Mouse (Mus musculus) midbrain, embryonic 12.5 days (tissue): ENCODE results near the gene Gm10197. TPM values are rescaled to one million over a fixed set of nuclear protein-coding genes. Genes with fewer than 3 reads are reported as not detected.

Experiments used
- ATAC-seq: fragments of 200-750 bp; cut with Nextera tagmentation; 2 replicates; pipeline ENCODE4 v1.8.0; 2017; ENCODE audit warnings: low read depth, moderate TSS enrichment, moderate library complexity; ENCODE audit not compliant: low FRiP score
- H3K27ac ChIP-seq: fragments of 300-500 bp; sonication (generic); replicated peaks from 2 replicates; pipeline ENCODE4 v1.5.1; 2016; ENCODE audit warnings: mild to moderate bottlenecking
- H3K27me3 ChIP-seq: fragments of 300-500 bp; sonication (generic); 2 replicates; pipeline ENCODE4 v1.6.1; 2016; ENCODE audit warnings: mild to moderate bottlenecking
- H3K36me3 ChIP-seq: fragments of 300-500 bp; sonication (generic); 2 replicates; pipeline ENCODE4 v1.6.1; 2016
- H3K4me1 ChIP-seq: fragments of 300-500 bp; sonication (generic); 2 replicates; pipeline ENCODE4 v1.6.1; 2016
- H3K4me2 ChIP-seq: fragments of 300-500 bp; sonication (generic); replicated peaks from 2 replicates; pipeline ENCODE4 v1.6.1; 2016; ENCODE audit warnings: mild to moderate bottlenecking, moderate library complexity
- H3K4me3 ChIP-seq: fragments of 300-500 bp; sonication (generic); 2 replicates; pipeline ENCODE4 v1.5.1; 2016; ENCODE audit warnings: mild to moderate bottlenecking
- H3K9ac ChIP-seq: fragments of 300-500 bp; sonication (generic); replicated peaks from 2 replicates; pipeline ENCODE4 v1.6.1; 2016; ENCODE audit warnings: mild to moderate bottlenecking, moderate library complexity
- H3K9me3 ChIP-seq: fragments of 300-500 bp; sonication (generic); 2 replicates; pipeline ENCODE4 v1.6.1; 2016; ENCODE audit warnings: mild to moderate bottlenecking
- whole genome bisulfite sequencing: fragments of 180-500 bp; shearing (Covaris S2); methylation state at CpG from one replicate; pipeline ENCODE4 v1.1.7; 2016; 5-methylcytosine and 5-hydroxymethylcytosine counted together
- polyA plus RNA-seq: library from polyadenylated mRNA; unstranded; fragments of >200 nt; fragmentation: Nextera tagmentation; extraction: Ambion mirVana; gene quantifications from 2 replicates; pipeline ENCODE4 v1.2.1, GENCODE M21; 2016

Gene Gm10197
- polyA plus RNA-seq, 1 experiment from 2014 or later = not detected

- ATAC-seq = no peak
- H3K4me3 ChIP-seq = peak overlapping the region; percentile 99
- H3K9ac ChIP-seq = peak overlapping the region; percentile 67; the same call in 1 of the 2 replicates
- no peaks in the 10 kb centered on the region for H3K9me3 ChIP-seq
- no peak overlapping the region for H3K27ac ChIP-seq
- H3K4me1 ChIP-seq = peaks cover 13% of the 10 kb centered on the region
- peak overlapping the region; percentile 64 for H3K4me2 ChIP-seq
- peaks cover 19% of the 10 kb centered on the region for H3K36me3 ChIP-seq
- H3K27me3 ChIP-seq = no peaks in the 10 kb centered on the region
- WGBS = 84% methylated on average over 5 of the region's 5 CpGs
These were observed 20.2 kb upstream of the Gm10197 start for GRCm38 (mm10) chr19:53391787-53392186.

DNA sequence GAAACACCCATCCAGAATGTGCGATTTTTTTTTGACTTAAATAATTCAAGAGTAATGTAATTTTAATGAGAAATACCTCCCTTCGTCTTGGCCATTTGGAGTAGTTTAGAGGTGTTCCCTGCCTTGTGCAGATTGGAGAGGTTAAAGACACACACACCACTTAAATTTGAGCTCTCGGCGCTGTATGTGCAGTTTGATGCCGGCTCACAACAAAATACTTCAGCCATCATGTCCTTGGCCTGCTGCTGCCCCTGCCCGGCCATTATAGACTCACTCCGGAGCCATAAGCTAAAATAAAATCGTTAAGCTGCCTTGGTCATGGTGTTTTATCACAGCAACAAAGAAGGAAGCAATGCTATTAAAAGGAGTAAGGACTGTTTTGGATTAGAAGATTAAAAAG is 19.8 kb upstream of the Gm10197 start:
- H3K4me2 ChIP-seq = peak overlapping the region; percentile 64
- peaks cover 13% of the 10 kb centered on the region for H3K4me1 ChIP-seq
- no peaks in the 10 kb centered on the region for H3K27me3 ChIP-seq
- peak overlapping the region; percentile 99 for H3K4me3 ChIP-seq
- peak overlapping the region; percentile 67 for H3K9ac ChIP-seq
- 55% methylated on average over 8 of the region's 8 CpGs for WGBS
- H3K27ac ChIP-seq = no peak overlapping the region
- no peak for ATAC-seq
- H3K36me3 ChIP-seq = peaks cover 21% of the 10 kb centered on the region
- no peaks in the 10 kb centered on the region for H3K9me3 ChIP-seq

DNA sequence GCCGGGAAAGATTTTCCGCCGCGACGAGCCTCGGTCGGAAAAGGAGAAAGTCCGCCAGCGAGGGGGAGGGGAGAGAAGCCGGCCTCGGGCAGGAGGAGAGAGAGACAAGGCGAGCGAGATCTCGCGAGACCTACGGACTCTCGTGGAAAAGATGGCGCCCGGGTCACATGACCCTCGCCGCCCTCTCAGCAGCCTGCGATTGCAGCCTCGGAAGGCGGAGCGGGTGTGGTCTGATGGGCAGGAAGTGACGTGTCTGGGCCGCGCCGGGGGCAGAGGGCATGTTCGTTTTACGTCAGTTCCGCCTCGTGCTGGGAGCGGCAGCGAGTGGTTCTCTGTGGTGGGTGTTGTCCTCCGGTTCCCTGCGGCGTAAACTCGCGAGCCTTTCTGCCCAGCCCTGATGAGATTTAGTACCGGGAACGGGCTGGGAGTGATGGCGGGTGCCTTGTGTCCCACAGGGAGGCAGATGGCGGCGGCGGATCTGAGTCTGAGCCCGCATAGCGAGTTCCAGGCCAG is 19.0 kb upstream of the Gm10197 start, which contains the start of gene Smndc1:
Gene Smndc1, minus strand, starts transcription at position 84 of the 513 bp plus-strand sequence.
- no peaks in the 10 kb centered on the region for H3K27me3 ChIP-seq
- peak; percentile 99 for ATAC-seq
- peaks cover 13% of the 10 kb centered on the region for H3K4me1 ChIP-seq
- peak within 1 kb of the TSS; percentile 96 for H3K27ac ChIP-seq
- H3K9me3 ChIP-seq = no peaks in the 10 kb centered on the region
- peak within 1 kb of the TSS; percentile 99 for H3K4me3 ChIP-seq
- peak within 1 kb of the TSS; percentile 64 for H3K4me2 ChIP-seq
- under 1% methylated on average over 48 of the region's 48 CpGs for WGBS
- H3K36me3 ChIP-seq = peaks cover 29% of the 10 kb centered on the region
- peak within 1 kb of the TSS; percentile 97 for H3K9ac ChIP-seq

DNA sequence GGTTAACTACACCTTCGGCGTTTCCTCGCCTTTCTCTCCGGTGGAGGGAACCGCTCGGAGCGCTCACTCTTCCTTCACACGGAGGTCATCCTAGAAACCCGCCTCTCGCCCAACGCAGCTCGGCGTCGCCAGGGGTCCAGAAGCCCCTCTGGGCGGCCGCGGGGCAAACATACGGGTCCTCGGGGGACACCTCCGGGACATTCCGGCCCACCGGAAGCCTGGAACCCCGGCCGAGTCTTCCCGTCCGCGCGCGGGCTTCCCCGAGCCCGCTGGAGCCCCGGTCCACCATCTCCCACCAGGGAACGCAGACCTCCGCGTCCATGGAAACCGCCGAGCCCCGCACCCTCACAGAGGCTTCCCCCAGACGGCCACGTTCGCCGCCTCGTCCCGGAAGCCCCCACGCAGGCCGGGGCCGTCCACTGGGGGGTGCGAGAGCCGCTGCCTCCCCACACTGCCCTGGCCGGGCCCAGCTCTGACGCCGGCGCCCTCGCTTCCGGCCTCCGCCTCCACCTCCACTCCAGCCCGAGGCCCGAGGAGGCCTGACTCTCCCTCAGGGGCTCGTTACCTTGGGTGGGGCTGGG is 18.4 kb upstream of the Gm10197 start:
- peaks cover 32% of the 10 kb centered on the region for H3K36me3 ChIP-seq
- peak overlapping the region; percentile 97 for H3K9ac ChIP-seq
- H3K27ac ChIP-seq = peak overlapping the region; percentile 96
- WGBS = under 1% methylated on average over 59 of the region's 59 CpGs
- ATAC-seq = peak; percentile 90
- H3K4me3 ChIP-seq = peak overlapping the region; percentile 99
- H3K9me3 ChIP-seq = no peaks in the 10 kb centered on the region
- no peaks in the 10 kb centered on the region for H3K27me3 ChIP-seq
- H3K4me2 ChIP-seq = peak overlapping the region; percentile 64
- peaks cover 13% of the 10 kb centered on the region for H3K4me1 ChIP-seq

- Histone ChIP-seq H3K4me1 (peaks cover 13% of the 10 kb centered on the region), H3K4me2 (peak overlapping the region; percentile 64), H3K9me3 (no peaks in the 10 kb centered on the region), H3K27me3 (no peaks in the 10 kb centered on the region), H3K4me3 (peak overlapping the region; percentile 99), H3K9ac (peak overlapping the region; percentile 97), H3K36me3 (peaks cover 38% of the 10 kb centered on the region), H3K27ac (no peak overlapping the region)
- 27% methylated on average over 6 of the region's 6 CpGs for WGBS
- ATAC-seq = no peak
These were observed 17.9 kb upstream of the Gm10197 start for GRCm38 (mm10) chr19:53389417-53389816.

- Histone ChIP-seq H3K9ac (no peak overlapping the region), H3K27ac (no peak overlapping the region)
- WGBS = 97% methylated on average over 15 of the region's 15 CpGs
These were observed 11.8 kb upstream of the Gm10197 start for GRCm38 (mm10) chr19:53383336-53383735.

GRCm38 (mm10) chr19:53378421-53378820 is 6.9 kb upstream of the Gm10197 start:
- no peak overlapping the region for H3K4me3 ChIP-seq
- peaks cover 62% of the 10 kb centered on the region for H3K36me3 ChIP-seq

More at GRCm38 (mm10) chr19:53383336-53383735, 11.8 kb upstream of the Gm10197 start:
- no peak overlapping the region for H3K4me3 ChIP-seq
- H3K4me2 ChIP-seq = no peak overlapping the region
- no peaks in the 10 kb centered on the region for H3K9me3 ChIP-seq
- no peak for ATAC-seq
- no peaks in the 10 kb centered on the region for H3K27me3 ChIP-seq
- H3K36me3 ChIP-seq = peaks cover 85% of the 10 kb centered on the region
- H3K4me1 ChIP-seq = no peaks in the 10 kb centered on the region

GRCm38 (mm10) chr19:53377652-53378051 is 6.1 kb upstream of the Gm10197 start:
- 87% methylated on average over 8 of the region's 8 CpGs for WGBS
- ATAC-seq = no peak
- H3K36me3 ChIP-seq = peaks cover 60% of the 10 kb centered on the region

More at GRCm38 (mm10) chr19:53378421-53378820, 6.9 kb upstream of the Gm10197 start:
- H3K4me1 ChIP-seq = no peaks in the 10 kb centered on the region
- H3K4me2 ChIP-seq = no peak overlapping the region
- 92% methylated on average over 10 of the region's 10 CpGs for WGBS
- H3K9me3 ChIP-seq = no peaks in the 10 kb centered on the region
- no peak overlapping the region for H3K27ac ChIP-seq
- H3K9ac ChIP-seq = no peak overlapping the region
- no peaks in the 10 kb centered on the region for H3K27me3 ChIP-seq
- no peak for ATAC-seq

DNA sequence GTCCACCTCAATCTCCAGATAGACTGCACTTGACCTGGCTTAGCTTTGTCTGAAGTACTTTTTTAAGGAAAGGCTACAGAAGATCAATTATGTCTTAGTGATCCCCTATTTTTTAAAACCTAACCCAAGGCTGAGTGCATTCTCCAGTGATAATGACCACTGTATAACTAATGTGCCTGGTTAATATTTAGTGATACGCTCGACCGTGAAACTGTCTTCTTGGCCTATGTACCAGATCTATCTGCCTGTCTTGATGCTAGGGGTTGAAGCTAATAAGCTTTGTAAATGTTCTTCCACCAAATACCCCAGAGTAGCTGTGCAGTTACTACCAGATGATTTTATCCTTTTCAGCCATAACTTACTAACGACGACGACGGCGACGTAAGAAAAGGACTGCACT is 4.2 kb upstream of the Gm10197 start:
- Histone ChIP-seq H3K4me3 (no peak overlapping the region), H3K4me1 (no peaks in the 10 kb centered on the region), H3K9ac (no peak overlapping the region), H3K27me3 (no peaks in the 10 kb centered on the region), H3K36me3 (peaks cover 59% of the 10 kb centered on the region), H3K9me3 (no peaks in the 10 kb centered on the region), H3K4me2 (no peak overlapping the region), H3K27ac (no peak overlapping the region)
- WGBS = 93% methylated on average over 9 of the region's 9 CpGs
- no peak for ATAC-seq

More at GRCm38 (mm10) chr19:53377652-53378051, 6.1 kb upstream of the Gm10197 start:
- Histone ChIP-seq H3K9ac (no peak overlapping the region), H3K4me2 (no peak overlapping the region), H3K4me1 (no peaks in the 10 kb centered on the region), H3K27me3 (no peaks in the 10 kb centered on the region), H3K27ac (no peak overlapping the region), H3K9me3 (no peaks in the 10 kb centered on the region), H3K4me3 (no peak overlapping the region)

DNA sequence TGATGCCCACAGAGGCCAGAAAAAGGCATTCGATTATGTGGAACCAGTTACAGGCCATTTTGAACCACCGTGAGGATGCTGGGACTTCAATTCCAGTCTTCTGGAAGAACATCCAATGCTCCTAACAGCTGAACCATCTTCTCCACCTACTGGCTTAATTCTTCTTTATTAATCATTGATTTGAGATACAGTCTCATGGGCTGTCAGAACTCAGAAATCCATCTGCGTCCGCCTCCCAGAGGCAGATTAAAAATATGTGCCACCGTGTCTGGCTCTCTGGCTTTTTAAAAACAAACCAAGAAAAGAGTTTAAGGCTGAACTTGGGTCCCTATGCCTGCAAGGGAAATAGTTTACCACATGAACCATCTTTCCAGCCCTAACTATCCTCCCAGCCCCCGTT is 3.7 kb upstream of the Gm10197 start:
- peaks cover 54% of the 10 kb centered on the region for H3K36me3 ChIP-seq
- no peaks in the 10 kb centered on the region for H3K9me3 ChIP-seq
- H3K4me3 ChIP-seq = no peak overlapping the region
- no peak overlapping the region for H3K4me2 ChIP-seq
- H3K27me3 ChIP-seq = no peaks in the 10 kb centered on the region
- H3K27ac ChIP-seq = no peak overlapping the region
- no peaks in the 10 kb centered on the region for H3K4me1 ChIP-seq
- WGBS = 97% methylated on average over 6 of the region's 6 CpGs
- H3K9ac ChIP-seq = no peak overlapping the region
- no peak for ATAC-seq

GRCm38 (mm10) chr19:53373570-53373969 is 2.0 kb upstream of the Gm10197 start:
- H3K9me3 ChIP-seq = no peaks in the 10 kb centered on the region
- ATAC-seq = no peak
- 87% methylated on average over 2 of the region's 2 CpGs for WGBS
- peaks cover 44% of the 10 kb centered on the region for H3K36me3 ChIP-seq
- H3K4me3 ChIP-seq = no peak overlapping the region
- no peak overlapping the region for H3K27ac ChIP-seq
- H3K4me2 ChIP-seq = no peak overlapping the region
- H3K27me3 ChIP-seq = no peaks in the 10 kb centered on the region
- H3K9ac ChIP-seq = no peak overlapping the region
- H3K4me1 ChIP-seq = 0 out of 2 replicates have a peak, but pooled peaks cover 3% of the 10 kb centered on the region

- no peak for ATAC-seq
- H3K9ac ChIP-seq = no peak overlapping the region
- peaks cover 8% of the 10 kb centered on the region for H3K4me1 ChIP-seq
- WGBS = 84% methylated on average over 15 of the region's 15 CpGs
- H3K27ac ChIP-seq = no peak overlapping the region
- H3K4me2 ChIP-seq = no peak overlapping the region
- peaks cover 27% of the 10 kb centered on the region for H3K36me3 ChIP-seq
- H3K4me3 ChIP-seq = no peak overlapping the region
- no peaks in the 10 kb centered on the region for H3K9me3 ChIP-seq
- no peaks in the 10 kb centered on the region for H3K27me3 ChIP-seq
These were observed 1.3 kb downstream of the Gm10197 start for GRCm38 (mm10) chr19:53370233-53370632.
